Mouse (Mus musculus) layer of hippocampus, adult 9-10 months (tissue): ENCODE data around the gene Slc16a14.
"Not testable (repeated sequence)": the region's sequence is repeated elsewhere in the genome, so short reads cannot be mapped to it uniquely, and the experiment has no call there.

ENCODE experiments used
- DNase-seq: peaks from one replicate; pipeline ENCODE4 v3.0.0; 2022; ENCODE audit warnings: low spot score

The Slc16a14 gene

GRCm38 (mm10) chr1:84934503-84935333 is at the start of gene Slc16a14:
Slc16a14 (minus strand) TSS chr1:84935134.
- DNase-seq = peak; percentile 13

GRCm38 (mm10) chr1:84961779-84962178 is 26.8 kb upstream of the Slc16a14 start:
- DNase-seq = not testable (repeated sequence)

- DNase-seq = not testable (repeated sequence)
These were observed 22.8 kb upstream of the Slc16a14 start for GRCm38 (mm10) chr1:84957713-84958112.

- DNase-seq = not testable (repeated sequence)
These were observed 21.8 kb upstream of the Slc16a14 start for GRCm38 (mm10) chr1:84956771-84957170.

- DNase-seq = no peak
These were observed 17.7 kb upstream of the Slc16a14 start for GRCm38 (mm10) chr1:84952456-84953181.

GRCm38 (mm10) chr1:84951566-84951965 is 16.6 kb upstream of the Slc16a14 start:
- DNase-seq = no peak

GRCm38 (mm10) chr1:84947390-84947789 is 12.5 kb upstream of the Slc16a14 start:
- DNase-seq = no peak

- no peak for DNase-seq
These were observed 11.0 kb upstream of the Slc16a14 start for GRCm38 (mm10) chr1:84945950-84946349.

- DNase-seq = no peak
These were observed 8.6 kb upstream of the Slc16a14 start for GRCm38 (mm10) chr1:84943549-84943948.

- no peak for DNase-seq
These were observed 7.7 kb upstream of the Slc16a14 start for GRCm38 (mm10) chr1:84942666-84943065.

- no peak for DNase-seq
These were observed 5.4 kb upstream of the Slc16a14 start for GRCm38 (mm10) chr1:84940322-84940721.

- DNase-seq = no peak
These were observed 4.5 kb upstream of the Slc16a14 start for GRCm38 (mm10) chr1:84939466-84939865.

- DNase-seq = no peak
These were observed 2.0 kb upstream of the Slc16a14 start for GRCm38 (mm10) chr1:84936716-84937510.

- DNase-seq = peak; percentile 55
These were observed 734 bp upstream of the Slc16a14 start for GRCm38 (mm10) chr1:84935668-84936067.

- DNase-seq = no peak
These were observed 807 bp downstream of the Slc16a14 start for GRCm38 (mm10) chr1:84934151-84934502.

- peak; percentile 61 for DNase-seq
These were observed 1.3 kb downstream of the Slc16a14 start for GRCm38 (mm10) chr1:84933472-84934150.

GRCm38 (mm10) chr1:84925599-84925998 is 9.3 kb downstream of the Slc16a14 start:
- no peak for DNase-seq

GRCm38 (mm10) chr1:84924134-84924533 is 10.8 kb downstream of the Slc16a14 start:
- no peak for DNase-seq

GRCm38 (mm10) chr1:84923432-84923831 is 11.5 kb downstream of the Slc16a14 start:
- no peak for DNase-seq

- no peak for DNase-seq
These were observed 16.1 kb downstream of the Slc16a14 start for GRCm38 (mm10) chr1:84918865-84919264.

GRCm38 (mm10) chr1:84915010-84915409 is 19.9 kb downstream of the Slc16a14 start:
- DNase-seq = no peak

GRCm38 (mm10) chr1:84912571-84912970 is 22.4 kb downstream of the Slc16a14 start:
- DNase-seq = no peak
